Comparison of ENCODE assay signal across 8 mouse cellular contexts in genomic region chr5:130078834-130079156, GRCm38 (mm10). TPM values are rescaled to one million over a fixed set of nuclear protein-coding genes. Genes with fewer than 3 reads are reported as not detected.
DNase-seq lines count a peak whose midpoint lies in the region; ATAC-seq and TF ChIP-seq lines count a peak whose summit lies in the region.

No protein-coding gene starts in this region.

- H3K9ac ChIP-seq in heart, embryonic 13.5 days, result peak overlapping the region; percentile 91
- H3K9ac ChIP-seq in MEL (ENCODE audit: control insufficient read depth, low read depth, low read length, poor library complexity, severe bottlenecking), result peak overlapping the region; percentile 46
- H3K9ac ChIP-seq in heart, embryonic 16.5 days (ENCODE audit: low read length), result peak overlapping the region; percentile 84
- H3K9ac ChIP-seq in liver, postnatal 0 days (replicated peaks), result peak overlapping the region; percentile 80

- no peak for TF ChIP-seq CTCF in MEL (IDR thresholded peaks at IDR 0.05 in 2 of 3, conservative IDR thresholded peaks at IDR 0.05 in 1 of 3; ENCODE audit: control insufficient read depth in 1 of 3, insufficient read depth in 1 of 3, low read depth in 2 of 3, low read length in 3 of 3, poor library complexity in 1 of 3, severe bottlenecking in 1 of 3)
- no peak for TF ChIP-seq CTCF in liver, postnatal 0 days (IDR thresholded peaks at IDR 0.05; ENCODE audit: low read depth)

- H3K4me2 ChIP-seq in heart, embryonic 13.5 days, result peak overlapping the region; percentile 84
- H3K4me2 ChIP-seq in heart, embryonic 16.5 days (ENCODE audit: low read depth, low read length), result peak overlapping the region; percentile 96
- H3K4me2 ChIP-seq in liver, postnatal 0 days (ENCODE audit: low read depth, low read length), result peak overlapping the region; percentile 97

- TF ChIP-seq EP300 in MEL (IDR thresholded peaks at IDR 0.05; ENCODE audit: low read depth in 1 of 2, low read length in 2 of 2), result no peak
- TF ChIP-seq EP300 in liver, postnatal 0 days (IDR thresholded peaks at IDR 0.05; ENCODE audit: low read depth), result no peak

- no peak for DNase-seq in heart, postnatal 14 days
- no peak for DNase-seq in MEL (ENCODE audit: low read depth, low spot score)
- no peak for DNase-seq in liver, postnatal 0 days
- no peak for DNase-seq in cerebellum, adult 18-20 months
- no peak for DNase-seq in spleen, adult 18-20 months
- no peak for DNase-seq in adrenal gland, postnatal 25 days

- peak overlapping the region; percentile 74 for H3K4me3 ChIP-seq in heart, embryonic 13.5 days
- H3K4me3 ChIP-seq in MEL (ENCODE audit: control insufficient read depth in 1 of 2, insufficient read depth in 1 of 2, low read depth in 2 of 2, low read length in 2 of 2), result peak overlapping the region; percentile 20 to 89
- H3K4me3 ChIP-seq in heart, embryonic 16.5 days (ENCODE audit: low read length), result peak overlapping the region; percentile 80
- peak overlapping the region; percentile 76 for H3K4me3 ChIP-seq in liver, postnatal 0 days (ENCODE audit: low read depth, low read length)

- H3K27me3 ChIP-seq in heart, embryonic 13.5 days (replicated peaks), result peaks cover 41% of the 10 kb centered on the region
- H3K27me3 ChIP-seq in MEL (ENCODE audit: control insufficient read depth in 1 of 2, insufficient read depth in 2 of 2, low read length in 2 of 2), result no peaks in the 10 kb centered on the region
- H3K27me3 ChIP-seq in heart, embryonic 16.5 days (ENCODE audit: control insufficient read depth, insufficient read depth, low read length), result peaks cover 6% of the 10 kb centered on the region
- no peaks in the 10 kb centered on the region for H3K27me3 ChIP-seq in liver, postnatal 0 days (ENCODE audit: insufficient read depth, low read length)

- TF ChIP-seq RAD21 in MEL (IDR thresholded peaks at IDR 0.05; ENCODE audit: low read depth, low read length), result no peak

- peaks cover 9% of the 10 kb centered on the region; the same call in 1 of the 2 replicates for H3K9me3 ChIP-seq in heart, embryonic 13.5 days
- no peaks in the 10 kb centered on the region for H3K9me3 ChIP-seq in MEL (replicated peaks; ENCODE audit: insufficient read depth, low read length)
- H3K9me3 ChIP-seq in heart, embryonic 16.5 days (replicated peaks; ENCODE audit: control insufficient read depth, low read length), result peaks cover 7% of the 10 kb centered on the region
- H3K9me3 ChIP-seq in liver, postnatal 0 days (ENCODE audit: low read length), result no peaks in the 10 kb centered on the region

- no peak for TF ChIP-seq POLR2A in MEL (IDR thresholded peaks at IDR 0.05; ENCODE audit: control insufficient read depth in 1 of 2, insufficient read depth in 1 of 2, low read depth in 1 of 2, low read length in 2 of 2, poor library complexity in 1 of 2)

- H3K79me2 ChIP-seq in MEL (ENCODE audit: control insufficient read depth, insufficient read depth, low read length, poor library complexity), result peaks cover 9% of the 10 kb centered on the region

- intact Hi-C loops in heart, postnatal 14 days (cut with DNase I), result loop anchor here (1.0 kb wide), 1 partner anchor 32 kb away; no protein-coding TSS in a partner anchor

- H3K27ac ChIP-seq in heart, embryonic 13.5 days (replicated peaks), result no peak overlapping the region; the same call in 1 of the 2 replicates
- H3K27ac ChIP-seq in MEL (ENCODE audit: control insufficient read depth, low read depth, low read length), result no peak overlapping the region
- H3K27ac ChIP-seq in heart, embryonic 16.5 days (ENCODE audit: low read length), result peak overlapping the region; percentile 26; the same call in 1 of the 2 replicates
- H3K27ac ChIP-seq in liver, postnatal 0 days (ENCODE audit: low read depth), result peak overlapping the region; percentile 77; the same call in 1 of the 2 replicates

- peaks cover 15% of the 10 kb centered on the region for H3K4me1 ChIP-seq in heart, embryonic 13.5 days
- peaks cover 8 to 13% of the 10 kb centered on the region in 2 experiments for H3K4me1 ChIP-seq in MEL (ENCODE audit: control insufficient read depth in 1 of 2, insufficient read depth in 2 of 2, low read length in 2 of 2)
- H3K4me1 ChIP-seq in heart, embryonic 16.5 days (ENCODE audit: control insufficient read depth, insufficient read depth, low read length), result peaks cover 11% of the 10 kb centered on the region
- peaks cover 24% of the 10 kb centered on the region for H3K4me1 ChIP-seq in liver, postnatal 0 days (ENCODE audit: insufficient read depth)

- 42% methylated on average over 6 of the region's 6 CpGs for WGBS in heart, embryonic 13.5 days
- WGBS in heart, embryonic 16.5 days, result 42% methylated on average over 6 of the region's 6 CpGs
- whole genome bisulfite sequencing in liver, postnatal 0 days (ENCODE audit: insufficient replicate concordance), result 52% methylated on average over 6 of the region's 6 CpGs

- H3K36me3 ChIP-seq in heart, embryonic 13.5 days, result peaks cover 7% of the 10 kb centered on the region
- peaks cover 0 to 5% of the 10 kb centered on the region in 2 experiments; a peak in 1 of 4 replicates for H3K36me3 ChIP-seq in MEL (ENCODE audit: control insufficient read depth in 1 of 2, insufficient read depth in 2 of 2, low read length in 2 of 2)
- H3K36me3 ChIP-seq in heart, embryonic 16.5 days (ENCODE audit: control insufficient read depth, insufficient read depth), result peaks cover 6% of the 10 kb centered on the region
- H3K36me3 ChIP-seq in liver, postnatal 0 days (replicated peaks; ENCODE audit: insufficient read depth, low read length), result no peaks in the 10 kb centered on the region

- ATAC-seq in heart, embryonic 13.5 days (ENCODE audit: extremely low read depth, insufficient number of reproducible peaks, low FRiP score, low TSS enrichment), result no peak
- peak; percentile 1; the same call in 1 of the 2 replicates for ATAC-seq in heart, embryonic 16.5 days (replicated peaks; ENCODE audit: extremely low read depth, insufficient read depth, low FRiP score)
- no peak for ATAC-seq in liver, postnatal 0 days

TF ChIP-seq in MEL, 35 proteins besides CTCF, POLR2A, EP300 and RAD21:
- TF ChIP-seq NELFE (IDR thresholded peaks at IDR 0.05; ENCODE audit: low read depth, low read length) (no peak), POLR2AphosphoS5 (IDR thresholded peaks at IDR 0.05; ENCODE audit: borderline replicate concordance, low read depth, low read length) (no peak), RCOR1 (IDR thresholded peaks at IDR 0.05; ENCODE audit: low read depth, low read length) (no peak), MEF2A (IDR thresholded peaks at IDR 0.05; ENCODE audit: extremely low read depth, insufficient replicate concordance, low read depth, low read length, poor library complexity, severe bottlenecking) (no peak), MAFK (IDR thresholded peaks at IDR 0.05; ENCODE audit: borderline replicate concordance, low read depth, low read length) (no peak), MXI1 (IDR thresholded peaks at IDR 0.05; ENCODE audit: low read depth, low read length) (no peak), HCFC1 (IDR thresholded peaks at IDR 0.05; ENCODE audit: low read depth, low read length) (no peak), CHD1 (IDR thresholded peaks at IDR 0.05; ENCODE audit: low read depth, low read length) (no peak), CHD2 (IDR thresholded peaks at IDR 0.05; ENCODE audit: low read length) (no peak), E2F4 (IDR thresholded peaks at IDR 0.05; ENCODE audit: borderline replicate concordance, low read depth, low read length) (no peak), TCF12 (IDR thresholded peaks at IDR 0.05; ENCODE audit: low read depth, low read length) (no peak), JUND (IDR thresholded peaks at IDR 0.05; ENCODE audit: low read depth, low read length) (no peak), ELF1 (IDR thresholded peaks at IDR 0.05; ENCODE audit: low read depth, low read length) (no peak), MYC (IDR thresholded peaks at IDR 0.05; ENCODE audit: low read depth, low read length) (no peak), ETS1 (IDR thresholded peaks at IDR 0.05; ENCODE audit: low read depth, low read length) (no peak), TBP (IDR thresholded peaks at IDR 0.05; ENCODE audit: low read depth, low read length) (no peak)

RNA-seq across cellular contexts. Expression of gene Tpst1, which starts 5.7 kb away (rescaled TPM):
- polyA plus RNA-seq in heart, embryonic 13.5 days (2015; fragmentation: Nextera tagmentation; extraction: Ambion mirVana), result 24.3 and 27.2 TPM in 2 replicates
- total RNA-seq in heart, postnatal 14 days (2021), result 10 to 100 TPM; 15.7 to 16.9 TPM
- total RNA-seq in MEL (2012; rRNA removed), result 27.9 and 31.7 TPM in 2 replicates
- polyA plus RNA-seq in MEL (2012; ENCODE audit: insufficient read depth in 1 of 2, insufficient read length in 2 of 2, low read depth in 1 of 2, low replicate concordance in 2 of 2, missing spikeins in 1 of 2), result 10 to 100 TPM in 1 of 2 experiments, not detected in 1; 32.3 TPM
- polyA plus RNA-seq in heart, embryonic 16.5 days (2015; fragmentation: Nextera tagmentation; extraction: Ambion mirVana), result 26.5 and 27.6 TPM in 2 replicates
- 23.8 and 26.0 TPM in 2 replicates for polyA plus RNA-seq in liver, postnatal 0 days (2015; fragmentation: Nextera tagmentation; extraction: Ambion mirVana)
- total RNA-seq in adrenal gland, postnatal 25 days (2021), result 48.5 and 55.1 TPM in 2 replicates

RNA-seq across cellular contexts. Expression of gene Crcp, which starts 49.7 kb away (rescaled TPM):
- polyA plus RNA-seq in heart, embryonic 13.5 days (2015; fragmentation: Nextera tagmentation; extraction: Ambion mirVana), result 23.8 and 27.0 TPM in 2 replicates
- 10 to 100 TPM; 11.4 to 11.9 TPM for total RNA-seq in heart, postnatal 14 days (2021)
- 60.9 and 69.6 TPM in 2 replicates for total RNA-seq in MEL (2012; rRNA removed)
- polyA plus RNA-seq in MEL (2012; ENCODE audit: insufficient read depth in 1 of 2, insufficient read length in 2 of 2, low read depth in 1 of 2, low replicate concordance in 2 of 2, missing spikeins in 1 of 2), result 10 to 100 TPM in 1 of 2 experiments, not detected in 1; 56.2 TPM
- 24.4 and 26.2 TPM in 2 replicates for polyA plus RNA-seq in heart, embryonic 16.5 days (2015; fragmentation: Nextera tagmentation; extraction: Ambion mirVana)
- polyA plus RNA-seq in liver, postnatal 0 days (2015; fragmentation: Nextera tagmentation; extraction: Ambion mirVana), result 19.3 and 20.8 TPM in 2 replicates
- 43.9 and 48.0 TPM in 2 replicates for total RNA-seq in adrenal gland, postnatal 25 days (2021)

RNA-seq across cellular contexts. Expression of gene Asl, which starts 49.7 kb away (rescaled TPM):
- 18.4 and 18.7 TPM in 2 replicates for polyA plus RNA-seq in heart, embryonic 13.5 days (2015; fragmentation: Nextera tagmentation; extraction: Ambion mirVana)
- total RNA-seq in heart, postnatal 14 days (2021), result 1 to 10 TPM; 6.8 to 7.7 TPM
- 15.8 and 17.3 TPM in 2 replicates for total RNA-seq in MEL (2012; rRNA removed)
- 10 to 100 TPM in 1 of 2 experiments, not detected in 1; 26.7 TPM for polyA plus RNA-seq in MEL (2012; ENCODE audit: insufficient read depth in 1 of 2, insufficient read length in 2 of 2, low read depth in 1 of 2, low replicate concordance in 2 of 2, missing spikeins in 1 of 2)
- 20.8 and 23.0 TPM in 2 replicates for polyA plus RNA-seq in heart, embryonic 16.5 days (2015; fragmentation: Nextera tagmentation; extraction: Ambion mirVana)
- polyA plus RNA-seq in liver, postnatal 0 days (2015; fragmentation: Nextera tagmentation; extraction: Ambion mirVana), result 291 and 304 TPM in 2 replicates
- 116 and 167 TPM in 2 replicates for total RNA-seq in adrenal gland, postnatal 25 days (2021)

Comparison
In these comparisons a context has a peak if more than half of its experiments do, and no peak if none do; other contexts are left out.
1. H3K27ac ChIP-seq: peak in heart, embryonic 16.5 days (single experiment) and liver, postnatal 0 days (single experiment); none in heart, embryonic 13.5 days (single experiment) and MEL (single experiment).
2. Peak in every context shown above with its lines, with median percentiles within 50 percentile points of each other: H3K4me2 ChIP-seq, H3K4me3 ChIP-seq and H3K9ac ChIP-seq.